Mouse (Mus musculus): Measurements from ENCODE around the gene Sctr. TPM values are rescaled to one million over a fixed set of nuclear protein-coding genes. Genes with fewer than 3 reads are reported as not detected.

Gene Sctr
- total RNA-seq, 4 experiments from 2014 or later, result not detected

- DNase-seq (ENCODE audit: low spot score), result no peak
Observed at GRCm38 (mm10) chr1:120069120-120069519, 62.4 kb downstream of the Sctr start.

GRCm38 (mm10) chr1:120070168-120070567 lies 63.5 kb downstream of the Sctr start:
- DNase-seq (ENCODE audit: low spot score), result no peak

GRCm38 (mm10) chr1:120071133-120071532 lies 64.4 kb downstream of the Sctr start:
- no peak for DNase-seq (ENCODE audit: low spot score)

GRCm38 (mm10) chr1:120072900-120073299 lies 66.2 kb downstream of the Sctr start:
- no peak for DNase-seq (ENCODE audit: low spot score)

- DNase-seq (ENCODE audit: low spot score), result peak; percentile 51
Observed at GRCm38 (mm10) chr1:120073519-120074306, 67.0 kb downstream of the Sctr start, which contains the start of gene Tmem37. Tmem37 (minus strand) TSS chr1:120074074.

GRCm38 (mm10) chr1:120074307-120074702 lies 67.6 kb downstream of the Sctr start:
- no peak for DNase-seq (ENCODE audit: low spot score)

GRCm38 (mm10) chr1:120074931-120075330 lies 68.2 kb downstream of the Sctr start:
- DNase-seq (ENCODE audit: low spot score), result no peak

GRCm38 (mm10) chr1:120075507-120075906 lies 68.8 kb downstream of the Sctr start:
- DNase-seq (ENCODE audit: low spot score), result peak; percentile 42

GRCm38 (mm10) chr1:120077746-120078410 lies 71.2 kb downstream of the Sctr start:
- DNase-seq (ENCODE audit: low spot score), result no peak

GRCm38 (mm10) chr1:120080632-120081031 lies 73.9 kb downstream of the Sctr start:
- no peak for DNase-seq (ENCODE audit: low spot score)

GRCm38 (mm10) chr1:120082957-120083585 lies 76.4 kb downstream of the Sctr start:
- DNase-seq (ENCODE audit: low spot score), result no peak

- DNase-seq (ENCODE audit: low spot score), result no peak
Observed at GRCm38 (mm10) chr1:120083921-120084517, 77.3 kb downstream of the Sctr start.

- DNase-seq (ENCODE audit: low spot score), result no peak
Observed at GRCm38 (mm10) chr1:120085696-120086095, 79.0 kb downstream of the Sctr start.

GRCm38 (mm10) chr1:120086644-120087043 lies 80.0 kb downstream of the Sctr start:
- DNase-seq (ENCODE audit: low spot score), result no peak

- DNase-seq (ENCODE audit: low spot score), result no peak
Observed at GRCm38 (mm10) chr1:120089180-120089579, 82.5 kb downstream of the Sctr start.

- peak; percentile 53 for DNase-seq (ENCODE audit: low spot score)
Observed at GRCm38 (mm10) chr1:120090880-120091570, 84.3 kb downstream of the Sctr start.

- DNase-seq (ENCODE audit: low spot score), result peak; percentile 86
Observed at GRCm38 (mm10) chr1:120093482-120094134, 86.9 kb downstream of the Sctr start.

GRCm38 (mm10) chr1:120094920-120095319 lies 88.2 kb downstream of the Sctr start:
- DNase-seq (ENCODE audit: low spot score), result no peak

- DNase-seq (ENCODE audit: low spot score), result peak; percentile 66
Observed at GRCm38 (mm10) chr1:120098327-120098726, 91.6 kb downstream of the Sctr start.

GRCm38 (mm10) chr1:120099483-120099882 lies 92.8 kb downstream of the Sctr start:
- peak; percentile 33 for DNase-seq (ENCODE audit: low spot score)

All from heart, adult 8-10 months (tissue).